Mouse (Mus musculus) gastrocnemius, adult 2 months (tissue): Measurements from ENCODE around the gene Gm39566. TPM values are rescaled to one million over a fixed set of nuclear protein-coding genes. Genes with fewer than 3 reads are reported as not detected.

Experiments
- DNase-seq: peaks from one replicate; pipeline ENCODE4 v3.0.0; 2022
- H3K27ac ChIP-seq: fragments of 200-600 bp; 2 replicates; pipeline ENCODE4 v1.8.1; 2022; ENCODE audit warnings: mild to moderate bottlenecking
- H3K4me3 ChIP-seq: fragments of 200-600 bp; 2 replicates; pipeline ENCODE4 v1.8.1; 2022; ENCODE audit warnings: mild to moderate bottlenecking, moderate library complexity
- CTCF ChIP-seq: fragments of 200-600 bp; IDR thresholded peaks from 2 replicates; pipeline ENCODE4 v1.8.1; 2022; ENCODE audit warnings: antibody characterized with exemption, mild to moderate bottlenecking, moderate library complexity
- intact Hi-C: fragments of 180-260 bp; cut with DNase I; formaldehyde crosslinking; loops from one replicate; pipeline ENCODE4 v1.15.1; 2025
- total RNA-seq, 2 experiments: library from RNA; stranded (reverse); gene quantifications; 2 replicates each; pipeline ENCODE4 v1.2.3; 2021

The Gm39566 gene
- total RNA-seq, 2 experiments from 2014 or later: not detected

- no peak for TF ChIP-seq CTCF
- intact Hi-C loops: no loop called here
Observed at GRCm38 (mm10) chr11:69818871-69819270, 3.8 kb upstream of the Gm39566 start.

DNA sequence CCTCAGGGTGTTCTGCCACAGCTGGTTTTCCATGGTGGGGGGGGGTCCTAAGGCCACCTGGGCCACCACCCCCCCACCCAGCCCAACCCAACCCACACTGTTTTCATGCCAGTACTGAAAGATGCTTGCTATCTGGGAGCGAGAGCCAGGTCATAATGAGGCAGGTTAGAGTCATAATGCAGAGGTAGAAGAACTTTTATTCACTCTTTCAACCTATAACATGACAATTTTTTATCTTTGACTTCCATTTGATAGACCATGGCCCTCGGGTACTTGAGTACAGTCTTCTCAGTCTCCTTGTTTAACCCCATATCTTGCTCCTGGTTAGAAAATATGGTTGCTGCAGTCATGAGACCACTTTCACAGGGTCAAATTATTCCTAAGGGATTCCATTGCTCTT lies 3.3 kb upstream of the Gm39566 start, which contains the start of gene Spem2:
Gene Spem2, minus strand, starts transcription at position 101 of the 400 bp plus-strand sequence.
- TF ChIP-seq CTCF: no peak
- intact Hi-C loops: no loop called here
- Histone ChIP-seq H3K27ac (no peak within 1 kb of the TSS), H3K4me3 (no peak within 1 kb of the TSS)
- DNase-seq: no peak

More at GRCm38 (mm10) chr11:69818871-69819270, 3.8 kb upstream of the Gm39566 start:
- no peak overlapping the region for H3K27ac ChIP-seq
- H3K4me3 ChIP-seq: no peak overlapping the region
- DNase-seq: no peak

DNA sequence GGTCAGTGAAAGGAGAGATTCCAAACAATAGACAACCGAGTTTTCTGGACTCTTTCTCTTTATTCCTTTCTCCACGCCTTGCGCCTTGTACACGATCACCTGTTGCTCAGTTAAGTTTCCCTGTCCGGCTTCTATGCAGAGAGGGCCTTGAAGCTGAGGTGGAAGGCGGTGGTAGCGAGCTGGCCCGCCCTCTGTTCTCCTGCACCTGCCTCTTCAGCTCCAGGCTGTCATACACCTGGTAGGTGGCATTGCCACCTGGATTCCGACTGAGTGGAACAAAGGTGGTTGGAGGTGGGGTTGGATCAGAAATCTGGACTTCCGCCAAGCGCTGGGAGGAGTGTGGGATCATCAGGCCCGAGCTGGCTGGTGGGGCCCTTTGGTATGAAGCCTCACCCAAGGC lies 1.4 kb upstream of the Gm39566 start:
- no peak for DNase-seq
- intact Hi-C loops: no loop called here
- no peak for TF ChIP-seq CTCF
- Histone ChIP-seq H3K27ac (no peak overlapping the region), H3K4me3 (no peak overlapping the region)

DNA sequence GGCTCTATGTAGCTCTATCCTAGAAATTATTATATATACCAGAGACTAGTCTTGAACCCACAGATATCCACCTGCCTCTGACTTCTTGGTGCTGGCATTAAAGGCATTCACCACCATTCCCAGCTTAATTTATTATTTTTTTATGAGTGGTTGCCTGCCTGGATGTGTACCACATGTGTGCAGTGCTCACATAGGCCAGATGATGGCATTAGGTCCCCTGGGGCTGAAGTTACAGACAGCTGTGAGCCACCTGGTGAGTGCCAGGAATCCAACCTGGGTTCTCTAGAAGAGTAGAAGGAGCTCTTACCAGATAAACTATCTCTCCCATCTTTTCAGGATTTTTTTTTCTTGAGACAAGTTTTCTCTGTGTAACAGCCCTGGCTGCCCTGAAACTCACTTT lies 4.8 kb downstream of the Gm39566 start:
- Histone ChIP-seq H3K4me3 (no peak overlapping the region), H3K27ac (no peak overlapping the region)
- no peak for TF ChIP-seq CTCF
- intact Hi-C loops: no loop called here
- no peak for DNase-seq

GRCm38 (mm10) chr11:69807641-69808040 lies 7.5 kb downstream of the Gm39566 start:
- no peak for DNase-seq
- Histone ChIP-seq H3K27ac (no peak overlapping the region), H3K4me3 (no peak overlapping the region)
- TF ChIP-seq CTCF: no peak
- intact Hi-C loops: no loop called here

DNA sequence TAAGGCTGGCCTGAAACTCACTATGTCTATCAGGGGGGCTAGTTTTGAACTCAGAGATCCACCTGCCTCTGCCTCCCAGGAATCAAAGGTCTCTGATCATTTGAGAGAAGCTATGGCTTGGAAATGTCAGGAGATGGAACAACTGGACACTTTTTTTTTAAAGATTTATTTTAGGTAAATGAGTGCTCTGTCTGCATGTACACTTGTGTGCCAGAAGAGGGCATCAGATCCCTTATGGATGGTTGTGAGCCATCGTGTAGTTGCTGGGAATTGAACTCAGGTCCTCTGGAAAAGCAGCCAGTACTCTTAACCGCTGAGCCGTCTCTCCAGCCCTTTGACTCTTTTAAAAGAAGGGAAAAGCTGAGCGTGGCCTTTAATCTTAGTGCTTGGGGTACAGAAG lies 8.7 kb downstream of the Gm39566 start:
- intact Hi-C loops: no loop called here
- no peak overlapping the region for H3K27ac ChIP-seq
- TF ChIP-seq CTCF: peak; percentile 26
- H3K4me3 ChIP-seq: no peak overlapping the region
- DNase-seq: no peak

DNA sequence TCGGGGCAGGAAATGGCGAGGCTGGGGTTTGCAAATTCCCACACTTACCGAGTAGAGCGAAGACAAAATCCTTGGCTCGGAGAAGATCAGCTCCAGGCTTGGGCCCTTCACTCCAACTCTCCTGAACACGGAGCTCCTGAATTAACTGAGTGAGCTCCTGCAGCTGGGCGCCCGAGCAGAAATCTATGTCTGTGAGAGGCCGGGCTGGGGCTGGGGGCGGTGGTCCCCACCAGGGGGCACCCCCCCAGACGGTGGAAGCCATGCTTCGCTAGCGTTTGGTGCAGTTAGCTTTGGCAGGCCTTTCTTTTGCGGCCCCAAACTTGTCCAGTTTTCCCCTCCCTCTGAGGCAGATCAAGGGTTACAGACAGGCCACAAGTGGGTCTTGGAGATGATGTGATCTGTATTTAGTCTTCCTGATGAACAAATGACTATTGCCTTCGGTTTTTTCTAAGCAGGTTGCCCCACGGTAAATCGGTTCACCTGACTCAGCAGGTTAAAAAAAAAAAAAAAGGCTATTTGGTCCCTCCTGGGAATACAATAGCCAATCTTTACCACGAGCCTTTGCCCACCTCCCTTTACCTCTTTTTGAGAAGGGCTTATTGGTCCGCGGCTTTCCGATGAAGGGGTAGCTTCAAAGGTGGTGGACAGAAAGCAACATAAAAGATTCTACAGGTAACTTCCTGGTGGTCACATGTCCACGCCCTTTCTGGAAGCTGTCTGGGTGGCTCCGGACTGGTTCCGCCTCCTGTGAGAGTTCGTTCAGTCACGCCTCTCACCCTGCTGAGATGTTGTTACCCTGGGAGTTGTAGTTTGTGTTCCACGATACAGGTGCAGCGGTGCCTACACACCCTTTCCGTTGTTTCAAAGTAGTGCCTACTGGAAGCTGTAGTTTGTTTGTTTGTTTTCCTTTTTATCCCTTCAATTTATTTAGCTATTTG lies 9.9 kb downstream of the Gm39566 start, which contains the start of gene Tmem102:
Gene Tmem102, minus strand, starts transcription at position 653 of the 938 bp plus-strand sequence.
- DNase-seq: no peak
- TF ChIP-seq CTCF: no peak
- H3K4me3 ChIP-seq: peak within 1 kb of the TSS; percentile 78
- no peak within 1 kb of the TSS for H3K27ac ChIP-seq
- intact Hi-C loops: loop anchor here (2.0 to 5.0 kb wide), 3 partner anchors 32 to 123 kb away; partner anchors contain the start of genes Nlgn2 and Senp3

DNA sequence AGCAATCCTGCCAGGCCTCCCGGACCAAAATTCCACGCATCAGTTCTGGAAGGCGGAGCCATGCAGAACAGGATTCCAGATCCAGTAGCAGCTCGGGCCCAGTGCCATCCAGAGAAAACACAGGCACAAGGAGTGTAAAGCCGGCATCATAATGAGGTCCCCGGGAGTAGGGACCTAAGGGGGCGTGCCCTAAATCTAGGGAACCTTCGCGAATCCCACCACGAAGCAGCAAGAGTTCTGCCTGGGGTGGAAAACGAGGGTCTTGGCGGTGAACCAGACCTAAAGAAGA lies 10.5 kb downstream of the Gm39566 start:
- TF ChIP-seq CTCF: no peak
- Histone ChIP-seq H3K4me3 (peak overlapping the region; percentile 78), H3K27ac (no peak overlapping the region)
- intact Hi-C loops: loop anchor here (2.0 to 5.0 kb wide), 3 partner anchors 32 to 122 kb away; partner anchors contain the start of genes Nlgn2 and Senp3
- DNase-seq: no peak

- DNase-seq: peak; percentile 88
- H3K27ac ChIP-seq: peak overlapping the region; percentile 87
- H3K4me3 ChIP-seq: peak overlapping the region; percentile 78
- peak; percentile 82 for TF ChIP-seq CTCF
- intact Hi-C loops: loop anchor here (2.0 to 5.0 kb wide), 4 partner anchors 33 to 122 kb away; partner anchors contain the start of genes Nlgn2, Polr2a and Senp3
Observed at GRCm38 (mm10) chr11:69803786-69804651, 11.1 kb downstream of the Gm39566 start.

DNA sequence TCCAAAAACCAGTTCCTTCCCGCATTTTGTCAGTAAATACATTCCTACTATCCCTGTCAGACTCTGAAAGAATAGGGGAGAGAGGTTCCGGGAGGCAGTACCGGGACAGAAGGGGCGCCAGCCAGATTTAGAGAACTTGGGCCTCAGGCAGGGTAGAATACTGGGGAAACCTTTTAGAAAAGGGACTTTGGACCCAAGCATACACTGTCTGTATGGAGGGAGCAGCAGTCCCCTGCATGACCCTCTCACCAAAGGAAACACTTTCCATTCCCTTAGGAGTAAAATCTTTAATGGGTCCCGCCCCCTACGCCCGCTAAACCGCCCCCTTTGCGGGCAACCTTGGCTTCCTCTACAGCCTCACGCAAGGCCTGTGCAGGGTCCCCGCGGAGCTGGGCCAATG lies 11.8 kb downstream of the Gm39566 start:
- no peak for DNase-seq
- H3K4me3 ChIP-seq: peak overlapping the region; percentile 78
- peak overlapping the region; percentile 87 for H3K27ac ChIP-seq
- TF ChIP-seq CTCF: no peak
- intact Hi-C loops: loop anchor here (2.0 to 5.0 kb wide), 2 partner anchors 45 to 121 kb away; partner anchors contain the start of genes Polr2a and Senp3

DNA sequence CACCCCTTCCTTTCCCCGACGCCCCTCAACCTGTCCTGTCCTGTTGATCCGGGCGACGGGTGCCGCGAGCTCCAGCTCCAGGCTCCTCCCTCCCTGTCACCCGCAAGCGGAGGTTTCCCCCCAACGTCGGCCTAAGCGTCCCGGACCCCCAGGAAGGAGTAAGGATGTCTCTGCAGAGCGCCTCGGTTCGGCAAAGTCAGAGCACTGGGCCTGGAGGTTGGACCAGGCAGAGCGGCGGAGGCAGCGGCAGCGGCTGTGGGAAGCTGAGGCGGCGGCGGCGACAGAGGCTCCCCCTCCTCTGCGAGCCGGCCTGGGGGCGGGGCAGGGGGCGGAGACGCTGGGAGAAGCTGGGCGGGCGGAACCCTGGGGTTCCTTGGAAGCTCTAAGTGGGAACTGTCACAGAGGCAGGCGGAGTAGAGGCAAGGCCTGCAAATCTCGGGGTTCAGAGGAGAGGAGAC lies 12.4 kb downstream of the Gm39566 start:
- intact Hi-C loops: loop anchor here (2.0 to 5.0 kb wide), 2 partner anchors 44 to 120 kb away; partner anchors contain the start of genes Polr2a and Senp3
- Histone ChIP-seq H3K27ac (peak overlapping the region; percentile 87), H3K4me3 (peak overlapping the region; percentile 78)
- TF ChIP-seq CTCF: no peak
- DNase-seq: peak; percentile 93

- H3K27ac ChIP-seq: peak within 1 kb of the TSS; percentile 87
Observed at GRCm38 (mm10) chr11:69801379-69801977, 13.6 kb downstream of the Gm39566 start, which contains the start of gene Fgf11. Fgf11 (minus strand) TSS chr11:69801857.

More at GRCm38 (mm10) chr11:69801379-69801977, 13.6 kb downstream of the Gm39566 start, which contains the start of gene Fgf11:
- DNase-seq: no peak
- peak within 1 kb of the TSS; percentile 78 for H3K4me3 ChIP-seq
- no peak for TF ChIP-seq CTCF
- intact Hi-C loops: loop anchor here (5.0 kb wide), 1 partner anchor 119 kb away; the partner anchor contains the start of gene Senp3
